Mouse (Mus musculus) duodenum, adult 2 months (tissue): Measurements from ENCODE around the gene Zbtb42. TPM values are rescaled to one million over a fixed set of nuclear protein-coding genes. Genes with fewer than 3 reads are reported as not detected.

Experiments used
- polyA plus RNA-seq: library from polyadenylated mRNA; depleted of rRNA; stranded (reverse); fragments of >200 nt; gene quantifications from 2 replicates; pipeline ENCODE4 v1.2.3, GENCODE M21; 2012; ENCODE audit warnings: low replicate concordance; rRNA removed

Zbtb42 gene
- 20.0 and 27.2 TPM in 2 replicates for polyA plus RNA-seq

DNA sequence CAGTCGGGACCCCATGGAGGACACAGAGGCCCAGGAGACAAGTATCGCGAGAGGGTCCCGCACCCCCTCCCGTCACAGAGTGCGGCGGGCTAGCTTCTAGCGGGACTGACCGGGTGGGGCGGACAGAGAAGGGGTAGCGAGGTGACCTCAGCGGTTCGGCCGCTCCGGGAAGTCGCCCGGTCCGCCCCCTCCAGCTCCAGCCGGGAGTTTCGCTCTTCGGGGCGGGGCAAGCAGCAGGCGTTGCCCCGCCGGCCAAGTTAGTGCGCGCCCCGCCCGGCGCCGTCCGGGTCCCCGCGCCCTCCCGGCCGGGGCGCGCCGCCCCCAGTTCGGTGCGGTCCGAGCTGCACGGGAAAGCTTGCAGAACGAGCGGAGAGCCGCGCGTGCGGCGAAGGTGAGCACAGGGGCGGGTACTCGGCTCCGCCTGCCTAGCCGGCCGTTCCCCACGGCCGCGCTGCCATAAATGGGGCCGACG lies at the start of gene Zbtb42:
Gene Zbtb42, plus strand, starts transcription at position 274 of the 472 bp plus-strand sequence.

DNA sequence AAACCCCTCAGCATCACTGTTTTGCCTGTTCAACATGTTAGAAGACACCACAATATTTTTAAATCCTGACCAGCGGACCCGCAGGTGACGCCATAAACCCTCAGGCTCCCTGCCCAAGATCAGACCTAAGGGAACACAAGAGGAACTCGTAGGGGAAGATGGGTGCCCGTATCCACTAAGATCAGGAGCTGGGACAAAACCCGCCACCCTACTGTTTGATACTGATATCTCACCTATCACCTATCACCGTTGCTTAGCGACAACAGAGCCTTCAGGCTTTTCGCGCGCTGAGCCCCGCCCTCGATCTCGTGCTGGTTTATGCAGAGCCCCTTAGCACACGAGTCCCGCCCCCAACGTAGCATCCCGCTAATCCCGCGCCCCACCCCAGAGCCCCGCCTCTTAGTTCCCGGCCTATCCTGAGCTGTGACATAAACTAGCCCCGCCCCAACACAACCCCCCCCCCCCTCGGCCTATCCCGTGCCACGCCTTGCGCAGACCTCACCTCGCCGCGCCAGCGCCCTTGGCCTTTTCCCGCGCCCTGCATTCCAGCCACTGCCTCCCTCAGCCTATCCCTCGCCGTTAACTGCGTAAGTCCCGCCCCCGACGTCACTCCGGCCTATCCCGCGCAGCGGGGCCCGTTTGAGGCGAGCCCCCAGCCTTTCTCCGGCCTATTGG lies 34.3 kb upstream of the Zbtb42 start, which contains the start of gene Siva1:
Gene Siva1, plus strand, starts transcription at position 500 of the 675 bp plus-strand sequence.

GRCm38 (mm10) chr12:112674132-112675011 lies 4.3 kb upstream of the Zbtb42 start, which contains the start of gene Akt1:
Gene Akt1, minus strand, starts transcription at chr12:112674884.

DNA sequence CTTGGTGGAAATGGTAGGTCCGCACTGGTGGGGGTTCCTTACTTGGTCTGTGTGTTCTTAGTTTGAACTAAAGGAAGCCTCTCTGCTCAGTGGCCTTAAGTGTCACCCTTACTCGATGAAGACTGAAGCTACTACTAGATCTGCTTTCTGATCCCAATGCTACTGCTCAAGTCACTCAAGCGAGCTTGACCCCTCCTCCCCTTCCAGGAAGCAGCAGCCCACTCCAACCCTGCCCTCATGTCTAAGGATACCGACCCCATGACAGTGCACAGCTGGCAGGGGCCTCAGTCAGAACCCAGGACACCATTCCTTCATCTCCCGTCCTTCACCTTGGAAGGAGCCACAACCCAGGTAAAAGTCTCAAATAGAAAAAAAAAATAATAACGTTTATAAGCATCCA lies 41.6 kb downstream of the Zbtb42 start, which contains the start of gene Cep170b:
Gene Cep170b, plus strand, starts transcription at position 240 of the 400 bp plus-strand sequence.

Other genes starting within 250 kb of the Zbtb42 start
- gene A530016L24Rik, start 189.4 kb upstream of the Zbtb42 start, polyA plus RNA-seq: 0.42 and 4.9 TPM in 2 replicates
- gene Tmem179, start 162.1 kb upstream of the Zbtb42 start, polyA plus RNA-seq: 0.87 and 1.0 TPM in 2 replicates
- 6.8 and 8.5 TPM in 2 replicates for gene Inf2, start 90.0 kb upstream of the Zbtb42 start, polyA plus RNA-seq
- gene Adssl1, start 58.8 kb upstream of the Zbtb42 start, polyA plus RNA-seq: 3.0 and 6.9 TPM in 2 replicates
- 21.6 and 24.5 TPM in 2 replicates for gene Siva1, start 34.1 kb upstream of the Zbtb42 start, polyA plus RNA-seq
- 89.2 and 126 TPM in 2 replicates for gene Akt1, start 3.9 kb upstream of the Zbtb42 start, polyA plus RNA-seq
- gene Cep170b, start 41.6 kb downstream of the Zbtb42 start, polyA plus RNA-seq: 59.7 and 67.4 TPM in 2 replicates
- 14.3 and 22.6 TPM in 2 replicates for gene Pld4, start 81.8 kb downstream of the Zbtb42 start, polyA plus RNA-seq
- gene Ahnak2, start 123.8 kb downstream of the Zbtb42 start, polyA plus RNA-seq: 0.60 and 1.4 TPM in 2 replicates
- gene Clba1, start 130.1 kb downstream of the Zbtb42 start, polyA plus RNA-seq: 2.1 TPM in 2 replicates
- gene Cdca4, start 150.6 kb downstream of the Zbtb42 start, polyA plus RNA-seq: 9.2 and 11.5 TPM in 2 replicates
- 2.4 and 5.8 TPM in 2 replicates for gene Gpr132, start 189.4 kb downstream of the Zbtb42 start, polyA plus RNA-seq